Mouse (Mus musculus): ENCODE data around the gene Zfp488.
A peak's percentile ranks its signal among the peaks of the same experiment; 100 is the strongest.

Zfp488 gene

GRCm38 (mm10) chr14:33942222-33942621 is 36.3 kb downstream of the Zfp488 start:
- no peak for DNase-seq

GRCm38 (mm10) chr14:33940739-33941138 is 37.8 kb downstream of the Zfp488 start, which contains the start of gene Gdf2:
Gene Gdf2, plus strand, starts transcription at chr14:33941039.
- DNase-seq, result no peak

GRCm38 (mm10) chr14:33939117-33939516 is 39.4 kb downstream of the Zfp488 start:
- no peak for DNase-seq

- no peak for DNase-seq
These were observed 44.7 kb downstream of the Zfp488 start for GRCm38 (mm10) chr14:33933778-33934317.

- DNase-seq, result peak in 1 of 2 experiments; percentile 29
These were observed 45.4 kb downstream of the Zfp488 start for GRCm38 (mm10) chr14:33932935-33933703.

GRCm38 (mm10) chr14:33931853-33932252 is 46.7 kb downstream of the Zfp488 start:
- no peak for DNase-seq

- no peak for DNase-seq
These were observed 55.1 kb downstream of the Zfp488 start, which contains the start of gene Gdf10 for GRCm38 (mm10) chr14:33923168-33924070. Gene Gdf10, plus strand, starts transcription at chr14:33923587.

GRCm38 (mm10) chr14:33922771-33923167 is 55.8 kb downstream of the Zfp488 start:
- DNase-seq, result no peak

- DNase-seq, result no peak
These were observed 57.6 kb downstream of the Zfp488 start for GRCm38 (mm10) chr14:33920727-33921559.
